Mouse (Mus musculus) neural tube, embryonic 10.5 days (tissue): ENCODE results near the gene Osbp2.

Experiments
- DNase-seq: peaks from one replicate; pipeline ENCODE4 v3.0.0-alpha.2; 2017; ENCODE audit warnings: low spot score; ENCODE audit errors: extremely low spot score

Gene Osbp2

GRCm38 (mm10) chr11:3710203-3710602 lies 153.5 kb downstream of the Osbp2 start:
- no peak for DNase-seq

- DNase-seq = no peak
Measured at GRCm38 (mm10) chr11:3707057-3707456, 156.6 kb downstream of the Osbp2 start.

- DNase-seq = no peak
Measured at GRCm38 (mm10) chr11:3704404-3704803, 159.3 kb downstream of the Osbp2 start.

- DNase-seq = no peak
Measured at GRCm38 (mm10) chr11:3703089-3703992, 160.4 kb downstream of the Osbp2 start.

- no peak for DNase-seq
Measured at GRCm38 (mm10) chr11:3697441-3697840, 166.3 kb downstream of the Osbp2 start.

- no peak for DNase-seq
Measured at GRCm38 (mm10) chr11:3696086-3696616, 167.6 kb downstream of the Osbp2 start.

- DNase-seq = no peak
Measured at GRCm38 (mm10) chr11:3691746-3692145, 172.0 kb downstream of the Osbp2 start.

GRCm38 (mm10) chr11:3686885-3687284 lies 176.8 kb downstream of the Osbp2 start:
- no peak for DNase-seq

GRCm38 (mm10) chr11:3686318-3686717 lies 177.4 kb downstream of the Osbp2 start:
- DNase-seq = no peak

GRCm38 (mm10) chr11:3685431-3685830 lies 178.3 kb downstream of the Osbp2 start:
- no peak for DNase-seq

- no peak for DNase-seq
Measured at GRCm38 (mm10) chr11:3684723-3685430, 178.8 kb downstream of the Osbp2 start.

- DNase-seq = no peak
Measured at GRCm38 (mm10) chr11:3684232-3684631, 179.5 kb downstream of the Osbp2 start.

GRCm38 (mm10) chr11:3683696-3684095 lies 180.0 kb downstream of the Osbp2 start:
- no peak for DNase-seq

GRCm38 (mm10) chr11:3679771-3680170 lies 183.9 kb downstream of the Osbp2 start:
- no peak for DNase-seq

GRCm38 (mm10) chr11:3677204-3677603 lies 186.5 kb downstream of the Osbp2 start:
- DNase-seq = no peak

- no peak for DNase-seq
Measured at GRCm38 (mm10) chr11:3676423-3676822, 187.3 kb downstream of the Osbp2 start.

- no peak for DNase-seq
Measured at GRCm38 (mm10) chr11:3674545-3674944, 189.2 kb downstream of the Osbp2 start.

- DNase-seq = no peak
Measured at GRCm38 (mm10) chr11:3671000-3671628, 192.6 kb downstream of the Osbp2 start.

GRCm38 (mm10) chr11:3669849-3670248 lies 193.9 kb downstream of the Osbp2 start:
- no peak for DNase-seq

GRCm38 (mm10) chr11:3668768-3669167 lies 194.9 kb downstream of the Osbp2 start:
- DNase-seq = no peak

- no peak for DNase-seq
Measured at GRCm38 (mm10) chr11:3667506-3667905, 196.2 kb downstream of the Osbp2 start.

GRCm38 (mm10) chr11:3661964-3662363 lies 201.7 kb downstream of the Osbp2 start:
- no peak for DNase-seq
